Mouse (Mus musculus) left cerebral cortex, adult 2 months (tissue): ENCODE results near the gene Eci1. TPM values are rescaled to one million over a fixed set of nuclear protein-coding genes. Genes with fewer than 3 reads are reported as not detected.
"Not testable (repeated sequence)": the region's sequence is repeated elsewhere in the genome, so short reads cannot be mapped to it uniquely, and the experiment has no call there.

ENCODE experiments used
- DNase-seq, 2 experiments: peaks; one replicate each; pipeline ENCODE4 v3.0.0; 2021 to 2022; ENCODE audit warnings: low spot score in 2 of 2, mixed read lengths in 1 of 2; ENCODE audit errors: extremely low spot score in 1 of 2
- H3K27ac ChIP-seq: fragments of 200-600 bp; 2 replicates; pipeline ENCODE4 v1.8.1; 2022
- H3K4me3 ChIP-seq: fragments of 200-600 bp; 2 replicates; pipeline ENCODE4 v1.8.1; 2022
- CTCF ChIP-seq: fragments of 200-600 bp; IDR thresholded peaks from 2 replicates; pipeline ENCODE4 v1.8.1; 2022; ENCODE audit warnings: antibody characterized with exemption, mild to moderate bottlenecking, moderate library complexity
- intact Hi-C: fragments of 180-260 bp; cut with DNase I; formaldehyde crosslinking; loops from one replicate; pipeline ENCODE4 v1.15.1; 2025
- total RNA-seq, 2 experiments: library from RNA; stranded (reverse); gene quantifications; 2 replicates each; pipeline ENCODE4 v1.2.3; 2021

The Eci1 gene
- total RNA-seq, 2 experiments from 2014 or later = 24.4 to 26.2 TPM

DNA sequence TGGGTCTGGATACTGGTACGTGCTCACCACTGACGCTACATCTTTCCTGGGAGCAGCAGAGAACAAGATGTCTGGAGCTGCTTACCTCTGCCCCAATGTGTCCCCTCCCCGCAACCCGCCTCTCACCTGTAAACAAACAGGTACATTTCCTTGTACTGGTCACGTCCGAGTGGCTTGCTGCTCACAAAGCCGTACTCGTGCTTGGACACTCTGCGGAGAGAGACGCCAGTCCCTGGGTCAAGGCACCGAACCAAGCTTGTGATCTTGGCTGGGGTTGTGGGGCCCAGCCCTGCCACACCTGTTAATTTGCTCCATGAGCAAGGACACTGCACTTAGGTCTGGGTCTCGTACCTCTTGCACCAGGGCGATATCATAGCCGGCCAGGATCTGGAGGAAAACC is 15.7 kb downstream of the Eci1 start:
- no peak for TF ChIP-seq CTCF
- no peak overlapping the region for H3K4me3 ChIP-seq
- no peak overlapping the region for H3K27ac ChIP-seq
- DNase-seq = no peak
- intact Hi-C loops = no loop called here

- Histone ChIP-seq H3K4me3 (no peak within 1 kb of the TSS), H3K27ac (no peak within 1 kb of the TSS)
- intact Hi-C loops = no loop called here
- no peak for TF ChIP-seq CTCF
- no peak for DNase-seq
Measured at GRCm38 (mm10) chr17:24442632-24443155, 16.3 kb downstream of the Eci1 start, which contains the start of gene Dnase1l2. TSS of gene Dnase1l2 (minus strand) at chr17:24443105.

DNA sequence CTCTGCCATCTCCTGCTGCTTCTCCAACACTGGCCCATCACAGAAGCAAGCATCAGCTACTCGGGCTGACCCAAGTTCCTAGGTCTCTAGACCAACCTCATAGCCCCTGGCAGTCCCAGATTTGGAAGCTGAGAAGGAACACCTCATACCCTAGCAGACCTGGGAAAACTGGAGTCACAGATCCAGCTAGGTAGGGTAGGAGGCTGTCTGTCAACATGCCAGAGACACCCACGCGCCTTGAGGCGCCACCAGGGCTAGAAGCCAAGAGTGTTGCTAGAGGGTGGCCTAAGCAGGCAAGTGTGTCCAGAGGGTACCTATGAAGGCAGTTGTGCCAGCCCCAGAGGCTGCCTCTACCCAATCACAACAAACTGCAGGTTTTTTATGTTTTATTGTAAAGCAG is 17.0 kb downstream of the Eci1 start:
- peak in 1 of 2 experiments; percentile 63 for DNase-seq
- no peak overlapping the region for H3K27ac ChIP-seq
- intact Hi-C loops = no loop called here
- no peak for TF ChIP-seq CTCF
- H3K4me3 ChIP-seq = no peak overlapping the region

DNA sequence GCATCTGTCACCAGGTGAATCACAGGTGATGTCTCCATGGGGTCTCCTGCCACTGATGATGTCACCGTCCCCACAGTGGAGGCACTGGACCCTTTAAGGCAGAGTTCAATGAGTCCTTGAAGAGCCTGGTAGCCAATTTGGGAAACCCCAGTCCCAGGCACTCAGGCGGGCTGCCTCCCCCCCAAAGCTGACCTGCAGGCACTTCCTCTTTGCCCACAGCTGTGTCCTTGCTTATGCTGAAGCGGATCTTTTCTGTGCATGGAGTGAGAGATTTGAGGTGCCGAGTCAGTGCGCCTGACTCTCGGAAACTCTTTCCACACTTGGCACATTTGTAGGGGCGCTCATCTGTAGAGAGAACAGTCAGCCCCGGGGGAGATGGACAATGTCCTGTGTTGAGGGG is 20.1 kb downstream of the Eci1 start:
- Histone ChIP-seq H3K27ac (no peak overlapping the region), H3K4me3 (no peak overlapping the region)
- no peak for DNase-seq
- intact Hi-C loops = no loop called here
- no peak for TF ChIP-seq CTCF

DNA sequence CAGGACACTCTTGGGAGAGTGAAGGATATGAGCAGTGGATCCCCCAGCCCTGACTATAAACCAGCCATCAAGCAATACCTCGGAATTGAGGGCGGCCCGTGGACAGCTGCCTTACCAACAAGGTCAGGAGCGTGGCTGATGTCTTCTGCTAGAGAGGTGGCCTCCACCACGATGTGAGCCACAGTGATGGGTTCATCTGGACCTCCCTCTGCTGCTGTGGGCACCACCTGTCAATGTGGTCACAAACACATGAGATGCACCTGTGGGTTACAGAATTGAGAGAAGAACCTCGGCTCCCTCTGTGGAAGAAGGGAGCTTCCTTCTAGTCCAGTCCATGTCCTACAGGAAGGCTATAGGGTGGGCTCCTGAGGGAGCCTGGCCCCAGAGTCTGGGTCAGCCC is 23.1 kb downstream of the Eci1 start:
- no peak for TF ChIP-seq CTCF
- H3K27ac ChIP-seq = no peak overlapping the region
- intact Hi-C loops = no loop called here

DNA sequence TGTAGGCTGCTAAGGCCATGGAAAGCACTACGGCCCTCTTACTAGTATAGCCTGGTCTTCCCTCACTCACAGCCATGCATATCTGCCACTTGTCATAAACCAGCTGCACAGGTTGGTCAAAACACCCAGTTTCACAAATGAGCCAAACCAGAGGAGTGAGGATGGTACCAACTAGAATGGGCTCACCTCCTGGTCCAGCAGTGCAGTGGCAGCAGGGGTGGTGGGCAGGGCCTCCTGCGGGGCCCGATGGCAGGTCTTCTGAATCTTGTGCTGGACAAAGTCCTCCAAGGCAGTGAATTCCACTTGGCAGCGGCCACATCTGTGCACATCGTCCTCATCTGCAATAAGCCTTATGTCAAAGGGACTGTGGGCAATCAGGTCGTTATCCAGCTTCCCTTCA is 24.8 kb downstream of the Eci1 start:
- Histone ChIP-seq H3K27ac (no peak overlapping the region), H3K4me3 (no peak overlapping the region)
- TF ChIP-seq CTCF = no peak
- DNase-seq = no peak
- intact Hi-C loops = no loop called here

More for the DNA sequence above, 23.1 kb downstream of the Eci1 start:
- DNase-seq = no peak
- H3K4me3 ChIP-seq = no peak overlapping the region

DNA sequence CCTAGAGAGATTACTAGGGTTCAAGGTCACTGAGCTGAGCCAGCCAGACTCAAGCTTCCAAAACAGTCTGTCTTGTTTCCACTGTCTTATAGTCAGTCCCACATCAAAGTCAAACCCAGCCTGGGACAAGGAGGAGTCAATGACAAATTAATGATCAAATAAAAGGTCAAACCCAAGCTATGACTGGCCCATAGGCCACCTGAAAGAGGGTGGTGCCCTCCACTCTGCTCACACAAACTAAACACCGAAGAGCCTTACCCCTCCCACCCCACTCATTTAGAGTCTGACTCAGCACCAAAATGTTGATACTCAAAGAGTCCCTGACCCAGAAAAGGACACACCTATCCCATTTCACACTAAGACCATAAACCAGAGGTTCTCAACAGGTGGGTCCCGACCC is 26.9 kb downstream of the Eci1 start:
- TF ChIP-seq CTCF = no peak
- intact Hi-C loops = no loop called here
- H3K27ac ChIP-seq = no peak overlapping the region
- DNase-seq = no peak
- H3K4me3 ChIP-seq = no peak overlapping the region

DNA sequence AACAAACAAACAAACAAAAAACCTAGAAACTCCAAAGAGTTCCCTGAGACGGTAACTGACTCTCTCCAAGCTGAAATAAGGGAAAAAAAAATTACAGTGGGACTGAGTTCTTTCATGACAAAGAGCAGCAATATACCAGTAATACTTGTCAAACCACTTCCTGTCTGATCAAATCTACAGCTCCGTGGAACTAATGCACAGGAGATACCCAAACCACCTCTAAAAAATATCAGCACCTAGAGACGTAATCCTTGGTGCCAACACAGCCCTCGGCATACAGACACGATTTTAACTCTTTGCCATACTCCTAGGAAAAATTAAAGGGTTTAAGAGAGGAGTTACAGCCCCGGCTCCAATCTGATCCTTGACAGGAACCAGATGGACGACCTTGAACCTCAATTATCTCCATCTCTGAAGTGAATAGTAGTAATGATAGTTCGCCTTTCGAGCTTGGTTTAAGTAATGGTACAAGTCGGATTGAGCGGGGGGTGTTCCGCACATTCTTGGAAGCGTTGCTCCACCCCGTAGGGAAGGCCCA is 27.8 kb downstream of the Eci1 start:
- intact Hi-C loops = no loop called here
- no peak for TF ChIP-seq CTCF
- peak overlapping the region; percentile 97 for H3K27ac ChIP-seq
- DNase-seq = no peak
- peak overlapping the region; percentile 71 for H3K4me3 ChIP-seq

- intact Hi-C loops = no loop called here
- peak; percentile 98 to 99 for DNase-seq
- Histone ChIP-seq H3K27ac (peak overlapping the region; percentile 97), H3K4me3 (peak overlapping the region; percentile 71)
- TF ChIP-seq CTCF = no peak
Measured at GRCm38 (mm10) chr17:24454756-24455522, 28.5 kb downstream of the Eci1 start.

DNA sequence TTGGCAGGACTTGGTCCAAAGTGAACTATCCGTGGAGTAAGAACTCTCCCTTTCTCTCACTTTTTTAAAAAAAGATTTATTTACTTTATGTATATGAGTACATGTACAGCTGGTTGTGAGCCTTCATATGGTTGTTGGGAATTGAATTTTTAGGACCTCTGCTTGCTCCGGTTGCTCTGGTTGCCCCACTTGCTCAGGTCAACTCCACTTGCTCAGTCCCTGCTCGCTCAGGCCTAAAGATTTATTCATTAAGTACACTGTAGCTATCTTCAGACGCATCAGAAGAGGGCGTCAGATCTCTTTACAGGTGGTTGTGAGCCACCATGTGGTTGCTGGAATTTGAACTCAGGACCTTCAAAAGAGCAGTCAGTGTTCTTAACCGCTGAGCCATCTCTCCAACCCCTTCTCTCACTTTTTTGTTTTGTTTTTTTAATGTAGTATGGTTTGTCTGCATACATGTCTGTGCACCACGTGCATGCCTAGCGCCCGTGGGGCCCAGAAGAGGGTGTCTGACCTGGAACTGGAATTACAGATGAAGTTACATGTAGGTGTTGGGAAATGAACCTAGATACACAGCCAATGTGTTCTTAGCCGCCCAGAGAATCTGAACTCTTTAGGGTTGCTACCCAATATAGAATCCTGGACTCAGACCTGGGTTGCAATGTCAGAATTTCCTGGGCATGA is 29.2 kb downstream of the Eci1 start:
- H3K4me3 ChIP-seq = peak overlapping the region; percentile 71

GRCm38 (mm10) chr17:24461580-24461979 is 35.1 kb downstream of the Eci1 start:
- intact Hi-C loops = no loop called here
- no peak for DNase-seq
- TF ChIP-seq CTCF = peak; percentile 47
- Histone ChIP-seq H3K4me3 (no peak overlapping the region), H3K27ac (no peak overlapping the region)

More for the DNA sequence above, 29.2 kb downstream of the Eci1 start:
- H3K27ac ChIP-seq, intact Hi-C loops, DNase-seq: not testable (repeated sequence)

GRCm38 (mm10) chr17:24462932-24463331 is 36.5 kb downstream of the Eci1 start:
- no peak overlapping the region for H3K4me3 ChIP-seq
- intact Hi-C loops = no loop called here
- no peak for TF ChIP-seq CTCF
- DNase-seq = no peak
- no peak overlapping the region for H3K27ac ChIP-seq
